In genomic region chr5:24526190-24526888, GRCm38 (mm10) we compare ENCODE assay signal across 8 mouse cellular contexts. TPM values are rescaled to one million over a fixed set of nuclear protein-coding genes. Genes with fewer than 3 reads are reported as not detected.
DNase-seq lines count a peak whose midpoint lies in the region; ATAC-seq and TF ChIP-seq lines count a peak whose summit lies in the region.

No protein-coding gene starts in this region.

- no peak overlapping the region for H3K27ac ChIP-seq in lung, embryonic 14.5 days (ENCODE audit: low read depth)
- H3K27ac ChIP-seq in forebrain, embryonic 15.5 days (replicated peaks): no peak overlapping the region
- no peak overlapping the region for H3K27ac ChIP-seq in limb, embryonic 15.5 days

- no peaks in the 10 kb centered on the region for H3K4me1 ChIP-seq in lung, embryonic 14.5 days (ENCODE audit: insufficient read depth)
- H3K4me1 ChIP-seq in forebrain, embryonic 15.5 days: peaks cover 14% of the 10 kb centered on the region
- H3K4me1 ChIP-seq in limb, embryonic 15.5 days: peaks cover 17% of the 10 kb centered on the region

- no peaks in the 10 kb centered on the region for H3K36me3 ChIP-seq in lung, embryonic 14.5 days (ENCODE audit: insufficient read depth)
- no peaks in the 10 kb centered on the region for H3K36me3 ChIP-seq in forebrain, embryonic 15.5 days
- H3K36me3 ChIP-seq in limb, embryonic 15.5 days: no peaks in the 10 kb centered on the region

- peak overlapping the region; percentile 72 for H3K4me2 ChIP-seq in lung, embryonic 14.5 days
- H3K4me2 ChIP-seq in forebrain, embryonic 15.5 days (replicated peaks): peak overlapping the region; percentile 70
- peak overlapping the region; percentile 81 for H3K4me2 ChIP-seq in limb, embryonic 15.5 days

- no peak for DNase-seq in lung, embryonic 14.5 days
- DNase-seq in lung, postnatal 14 days: no peak
- DNase-seq in retina, postnatal 1 day: peak; percentile 55
- no peak for DNase-seq in ovary, postnatal 10 days (ENCODE audit: low spot score)
- DNase-seq in right cerebral cortex, adult 18-20 months: no peak
- DNase-seq in right cerebral cortex, adult 2 months (ENCODE audit: low spot score in 2 of 2): no peak

- H3K9ac ChIP-seq in lung, embryonic 14.5 days: no peak overlapping the region; the same call in 1 of the 2 replicates
- peak overlapping the region; percentile 29 for H3K9ac ChIP-seq in forebrain, embryonic 15.5 days (replicated peaks)
- H3K9ac ChIP-seq in limb, embryonic 15.5 days: no peak overlapping the region; the same call in 1 of the 2 replicates

- no peaks in the 10 kb centered on the region for H3K9me3 ChIP-seq in lung, embryonic 14.5 days (ENCODE audit: low read depth, low read length)
- no peaks in the 10 kb centered on the region for H3K9me3 ChIP-seq in forebrain, embryonic 15.5 days
- no peaks in the 10 kb centered on the region for H3K9me3 ChIP-seq in limb, embryonic 15.5 days

- H3K27me3 ChIP-seq in lung, embryonic 14.5 days (ENCODE audit: insufficient read depth, low read length): peaks cover 92% of the 10 kb centered on the region
- peaks cover 76% of the 10 kb centered on the region for H3K27me3 ChIP-seq in forebrain, embryonic 15.5 days
- H3K27me3 ChIP-seq in limb, embryonic 15.5 days: peaks cover 97% of the 10 kb centered on the region

- TF ChIP-seq CTCF in lung, embryonic 14.5 days (IDR thresholded peaks at IDR 0.05; ENCODE audit: low read depth): no peak

- peak; percentile 35; the same call in 1 of the 2 replicates for ATAC-seq in lung, embryonic 14.5 days (ENCODE audit: insufficient read depth)
- peak; percentile 36 for ATAC-seq in forebrain, embryonic 15.5 days (replicated peaks)
- ATAC-seq in limb, embryonic 15.5 days (ENCODE audit: insufficient number of reproducible peaks, low FRiP score, low TSS enrichment, low read depth): no peak

- peak overlapping the region; percentile 38 for H3K4me3 ChIP-seq in lung, embryonic 14.5 days (ENCODE audit: low read depth, low read length)
- peak overlapping the region; percentile 41 for H3K4me3 ChIP-seq in forebrain, embryonic 15.5 days
- H3K4me3 ChIP-seq in limb, embryonic 15.5 days: peak overlapping the region; percentile 41

- WGBS in lung, embryonic 14.5 days: under 1% methylated on average over 93 of the region's 109 CpGs
- under 1% methylated on average over 91 of the region's 109 CpGs for WGBS in forebrain, embryonic 15.5 days
- under 1% methylated on average over 62 of the region's 109 CpGs for WGBS in limb, embryonic 15.5 days

RNA-seq across cellular contexts. Expression of gene Gbx1, which starts 0.7 kb away (rescaled TPM):
- 0.07 TPM in 2 replicates for polyA plus RNA-seq in lung, embryonic 14.5 days (2014; fragmentation: Nextera tagmentation; extraction: Ambion mirVana)
- polyA plus RNA-seq in forebrain, embryonic 15.5 days (2015; fragmentation: Nextera tagmentation; extraction: Ambion mirVana): 1.2 and 2.3 TPM in 2 replicates
- 0.06 and 0.10 TPM in 2 replicates for polyA plus RNA-seq in limb, embryonic 15.5 days (2015; fragmentation: Nextera tagmentation; extraction: Ambion mirVana)

RNA-seq across cellular contexts. Expression of gene Asb10, which starts 14.4 kb away (rescaled TPM):
- 0.29 and 0.42 TPM in 2 replicates for polyA plus RNA-seq in lung, embryonic 14.5 days (2014; fragmentation: Nextera tagmentation; extraction: Ambion mirVana)
- polyA plus RNA-seq in forebrain, embryonic 15.5 days (2015; fragmentation: Nextera tagmentation; extraction: Ambion mirVana): 0.11 and 0.42 TPM in 2 replicates
- 0.99 and 1.8 TPM in 2 replicates for polyA plus RNA-seq in limb, embryonic 15.5 days (2015; fragmentation: Nextera tagmentation; extraction: Ambion mirVana)

RNA-seq across cellular contexts. Expression of gene 4931409K22Rik, which starts 30.3 kb away (rescaled TPM):
- polyA plus RNA-seq in lung, embryonic 14.5 days (2014; fragmentation: Nextera tagmentation; extraction: Ambion mirVana): not detected in 2 replicates
- 0.42 and 0.56 TPM in 2 replicates for polyA plus RNA-seq in forebrain, embryonic 15.5 days (2015; fragmentation: Nextera tagmentation; extraction: Ambion mirVana)
- polyA plus RNA-seq in limb, embryonic 15.5 days (2015; fragmentation: Nextera tagmentation; extraction: Ambion mirVana): 0.14 and 0.26 TPM in 2 replicates

RNA-seq across cellular contexts. Expression of gene Abcf2, which starts 50.9 kb away (rescaled TPM):
- 119 and 120 TPM in 2 replicates for polyA plus RNA-seq in lung, embryonic 14.5 days (2014; fragmentation: Nextera tagmentation; extraction: Ambion mirVana)
- polyA plus RNA-seq in forebrain, embryonic 15.5 days (2015; fragmentation: Nextera tagmentation; extraction: Ambion mirVana): 101 and 106 TPM in 2 replicates
- 97.2 and 98.2 TPM in 2 replicates for polyA plus RNA-seq in limb, embryonic 15.5 days (2015; fragmentation: Nextera tagmentation; extraction: Ambion mirVana)
